Mouse (Mus musculus) neural tube, embryonic 11.5 days (tissue): Measurements from ENCODE around the gene Zfp827. TPM values are rescaled to one million over a fixed set of nuclear protein-coding genes. Genes with fewer than 3 reads are reported as not detected.

Source experiments
- ATAC-seq: fragments of 200-750 bp; cut with Nextera tagmentation; 2 replicates; pipeline ENCODE4 v1.8.0; 2017; ENCODE audit warnings: moderate number of reproducible peaks, mild to moderate bottlenecking, moderate TSS enrichment, moderate library complexity; ENCODE audit not compliant: insufficient read depth, low FRiP score, low TSS enrichment
- DNase-seq: peaks from one replicate; pipeline ENCODE4 v3.0.0-alpha.2; 2015; ENCODE audit warnings: low spot score
- H3K27ac ChIP-seq: fragments of 300-500 bp; sonication (generic); 2 replicates; pipeline ENCODE4 v1.5.1; 2014; ENCODE audit warnings: low read depth, mild to moderate bottlenecking, low read length
- H3K27me3 ChIP-seq: fragments of 300-500 bp; sonication (generic); 2 replicates; pipeline ENCODE4 v1.6.1; 2014; ENCODE audit warnings: mild to moderate bottlenecking, low read length, mixed read lengths; ENCODE audit not compliant: control insufficient read depth, insufficient read depth
- H3K36me3 ChIP-seq: fragments of 300-500 bp; sonication (generic); 2 replicates; pipeline ENCODE4 v1.6.1; 2014; ENCODE audit warnings: mild to moderate bottlenecking, low read length, moderate library complexity, mixed read lengths; ENCODE audit not compliant: control insufficient read depth, insufficient read depth
- H3K4me1 ChIP-seq: fragments of 300-500 bp; sonication (generic); 2 replicates; pipeline ENCODE4 v1.6.1; 2014; ENCODE audit warnings: low read length, mixed read lengths; ENCODE audit not compliant: control insufficient read depth, insufficient read depth
- H3K4me2 ChIP-seq: fragments of 300-500 bp; sonication (generic); 2 replicates; pipeline ENCODE4 v1.6.1; 2014; ENCODE audit warnings: low read depth, mild to moderate bottlenecking, moderate library complexity
- H3K4me3 ChIP-seq: fragments of 300-500 bp; sonication (generic); 2 replicates; pipeline ENCODE4 v1.5.1; 2014; ENCODE audit warnings: low read depth, low read length
- H3K9ac ChIP-seq: fragments of 300-500 bp; sonication (generic); 2 replicates; pipeline ENCODE4 v1.6.1; 2014; ENCODE audit warnings: mild to moderate bottlenecking, low read length
- H3K9me3 ChIP-seq: fragments of 300-500 bp; sonication (generic); 2 replicates; pipeline ENCODE4 v1.6.1; 2016; ENCODE audit warnings: low read length; ENCODE audit not compliant: control insufficient read depth
- WGBS: fragments of 180-500 bp; shearing (Covaris S2); extraction: QIAGEN DNeasy Blood & Tissue Kit; methylation state at CpG from one replicate; pipeline ENCODE4 v1.1.7; 2014; 5-methylcytosine and 5-hydroxymethylcytosine counted together
- polyA plus RNA-seq: library from polyadenylated mRNA; unstranded; fragments of >200 nt; fragmentation: Nextera tagmentation; extraction: Ambion mirVana; gene quantifications from 2 replicates; pipeline ENCODE4 v1.2.1, GENCODE M21; 2014

Gene Zfp827
- polyA plus RNA-seq, 1 experiment from 2014 or later, result 12.5 TPM

GRCm38 (mm10) chr8:79196481-79196880 lies 168.2 kb downstream of the Zfp827 start:
- H3K36me3 ChIP-seq, result no peaks in the 10 kb centered on the region
- no peaks in the 10 kb centered on the region for H3K9me3 ChIP-seq
- no peak overlapping the region for H3K4me3 ChIP-seq
- H3K27ac ChIP-seq, result no peak overlapping the region
- ATAC-seq, result no peak
- H3K27me3 ChIP-seq, result no peaks in the 10 kb centered on the region
- no peak overlapping the region for H3K9ac ChIP-seq
- H3K4me1 ChIP-seq, result no peaks in the 10 kb centered on the region
- H3K4me2 ChIP-seq, result no peak overlapping the region
- peak; percentile 10 for DNase-seq
- WGBS, result 81% methylated on average over 4 of the region's 4 CpGs

GRCm38 (mm10) chr8:79198675-79199074 lies 170.4 kb downstream of the Zfp827 start:
- no peak for DNase-seq
- Histone ChIP-seq H3K27ac (no peak overlapping the region), H3K4me1 (no peaks in the 10 kb centered on the region), H3K9ac (no peak overlapping the region), H3K27me3 (no peaks in the 10 kb centered on the region), H3K4me3 (no peak overlapping the region), H3K4me2 (no peak overlapping the region), H3K36me3 (no peaks in the 10 kb centered on the region), H3K9me3 (no peaks in the 10 kb centered on the region)
- no peak for ATAC-seq
- WGBS, result 49% methylated on average over 3 of the region's 3 CpGs

DNA sequence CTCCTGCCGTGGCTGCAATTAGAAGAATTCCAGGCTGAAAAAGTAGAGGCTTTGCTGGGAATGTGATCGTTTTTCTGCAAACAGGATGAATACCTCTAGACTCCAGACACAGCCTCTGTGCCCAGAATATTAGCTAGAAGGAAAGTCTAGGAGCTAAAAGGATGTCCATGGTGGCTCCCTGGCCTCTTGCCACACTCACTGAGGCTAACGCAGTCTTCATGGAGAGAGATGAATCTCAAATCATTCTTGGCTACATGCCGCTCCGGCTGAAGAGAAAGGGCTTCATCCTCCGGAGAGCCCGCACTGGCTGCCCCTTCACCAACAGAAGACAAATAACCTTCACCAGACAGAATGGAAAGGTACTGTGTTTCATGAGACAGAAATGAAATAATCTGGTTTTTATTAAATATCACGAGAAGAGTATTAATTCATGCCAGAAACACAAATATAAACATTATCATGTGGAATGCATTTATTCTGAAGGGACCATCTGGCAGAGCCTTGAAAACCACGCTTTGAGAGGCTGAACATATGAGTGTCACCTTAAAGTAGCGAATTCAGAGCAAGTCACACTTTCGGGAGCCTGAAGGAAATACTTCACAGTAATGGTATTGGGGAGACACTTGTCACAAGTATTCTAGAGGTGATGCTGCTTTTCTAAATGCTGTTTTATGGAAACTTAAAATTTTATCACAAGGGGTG lies 173.4 kb downstream of the Zfp827 start:
- H3K9me3 ChIP-seq, result no peaks in the 10 kb centered on the region
- H3K36me3 ChIP-seq, result no peaks in the 10 kb centered on the region
- H3K9ac ChIP-seq, result no peak overlapping the region
- no peaks in the 10 kb centered on the region for H3K27me3 ChIP-seq
- WGBS, result 79% methylated on average over 11 of the region's 11 CpGs
- no peak for ATAC-seq
- no peak overlapping the region for H3K4me3 ChIP-seq
- H3K4me2 ChIP-seq, result no peak overlapping the region
- no peak for DNase-seq
- no peaks in the 10 kb centered on the region for H3K4me1 ChIP-seq
- H3K27ac ChIP-seq, result no peak overlapping the region

- ATAC-seq, result no peak
- DNase-seq, result no peak
- WGBS, result 83% methylated on average over 4 of the region's 4 CpGs
Observed at GRCm38 (mm10) chr8:79206895-79207294, 178.7 kb downstream of the Zfp827 start.

DNA sequence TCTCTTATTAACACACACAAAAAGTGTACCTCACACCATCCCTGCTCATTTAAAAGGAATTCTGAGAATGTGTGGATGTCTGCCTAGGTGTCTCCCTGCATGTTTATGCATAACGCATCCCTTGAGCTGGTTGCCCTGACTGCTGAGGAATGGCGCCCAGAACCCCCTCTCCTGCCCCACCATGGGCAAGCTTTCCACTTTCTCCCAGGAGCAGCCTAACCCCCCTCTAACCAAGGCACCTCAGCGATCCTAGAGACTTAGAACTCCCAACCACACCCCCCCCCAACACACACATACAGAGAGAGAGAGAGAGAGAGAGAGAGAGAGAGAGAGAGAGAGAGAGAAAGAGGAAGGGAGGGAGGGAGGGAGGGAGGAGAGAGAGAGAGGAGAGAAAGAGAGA lies 179.9 kb downstream of the Zfp827 start:
- no peaks in the 10 kb centered on the region for H3K36me3 ChIP-seq
- H3K27me3 ChIP-seq, result no peaks in the 10 kb centered on the region
- H3K4me2 ChIP-seq, result no peak overlapping the region
- no peak overlapping the region for H3K4me3 ChIP-seq
- no peak overlapping the region for H3K27ac ChIP-seq
- H3K9ac ChIP-seq, result no peak overlapping the region
- 50% methylated on average over 3 of the region's 3 CpGs for WGBS
- DNase-seq, result no peak
- no peaks in the 10 kb centered on the region for H3K9me3 ChIP-seq
- ATAC-seq, result no peak
- H3K4me1 ChIP-seq, result peaks cover 12% of the 10 kb centered on the region; the same call in 1 of the 2 replicates

More at GRCm38 (mm10) chr8:79206895-79207294, 178.7 kb downstream of the Zfp827 start:
- no peaks in the 10 kb centered on the region for H3K9me3 ChIP-seq
- H3K27me3 ChIP-seq, result no peaks in the 10 kb centered on the region
- no peak overlapping the region for H3K9ac ChIP-seq
- no peak overlapping the region for H3K4me3 ChIP-seq
- no peak overlapping the region for H3K27ac ChIP-seq
- no peaks in the 10 kb centered on the region for H3K36me3 ChIP-seq
- H3K4me2 ChIP-seq, result no peak overlapping the region
- peaks cover 12% of the 10 kb centered on the region; the same call in 1 of the 2 replicates for H3K4me1 ChIP-seq

- Histone ChIP-seq H3K27me3 (no peaks in the 10 kb centered on the region), H3K4me2 (peak overlapping the region; percentile 44), H3K4me1 (peaks cover 12% of the 10 kb centered on the region; the same call in 1 of the 2 replicates), H3K27ac (peak overlapping the region; percentile 49), H3K4me3 (peak overlapping the region; percentile 34; the same call in 1 of the 2 replicates), H3K9me3 (no peaks in the 10 kb centered on the region), H3K9ac (peak overlapping the region; percentile 58), H3K36me3 (no peaks in the 10 kb centered on the region)
- DNase-seq (peak; percentile 51), ATAC-seq (0 out of 2 replicates have a peak, but pooled peaks have one; percentile 31)
- 15% methylated on average over 15 of the region's 15 CpGs for WGBS
Observed at GRCm38 (mm10) chr8:79208691-79209640, 180.7 kb downstream of the Zfp827 start.

DNA sequence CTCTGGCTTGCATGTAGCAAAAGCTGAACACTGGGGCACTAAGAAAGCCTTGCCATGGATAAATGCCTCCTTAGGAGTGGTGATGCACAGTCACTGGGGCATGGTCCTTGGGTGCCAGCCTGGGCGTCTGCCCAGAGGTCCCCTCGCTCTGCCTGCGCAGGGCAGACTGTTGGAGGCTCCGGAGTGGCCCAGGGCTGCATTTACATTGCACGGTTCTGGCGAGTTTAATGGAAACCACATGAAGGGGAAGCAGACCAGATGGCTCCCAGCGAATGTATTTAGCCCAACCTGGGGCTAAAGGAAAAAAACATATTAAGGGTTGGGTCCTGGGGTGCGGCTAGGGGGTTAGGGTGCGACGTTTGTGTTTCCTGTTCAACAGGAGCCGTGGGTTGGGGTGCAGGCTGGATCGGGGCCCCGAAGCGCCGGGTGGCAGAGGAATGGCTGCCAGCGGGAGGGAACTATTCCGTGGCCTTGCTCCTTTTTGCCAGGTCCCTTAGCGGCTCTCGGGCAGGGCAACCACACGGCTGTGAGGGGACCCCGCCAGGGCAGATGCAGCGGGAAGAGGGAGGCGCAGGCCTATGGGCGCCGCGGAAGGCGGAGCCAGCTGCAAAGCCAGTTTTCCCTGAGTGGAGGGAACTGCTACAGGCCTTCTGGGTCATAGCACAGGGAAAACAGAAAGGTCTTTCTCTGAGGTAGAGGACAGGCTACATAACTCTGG lies 181.6 kb downstream of the Zfp827 start:
- DNase-seq (peak; percentile 67), ATAC-seq (peak; percentile 81)
- no peaks in the 10 kb centered on the region for H3K27me3 ChIP-seq
- H3K9ac ChIP-seq, result peak overlapping the region; percentile 58
- peak overlapping the region; percentile 44 for H3K4me2 ChIP-seq
- WGBS, result 5% methylated on average over 27 of the region's 27 CpGs
- H3K4me1 ChIP-seq, result peaks cover 12% of the 10 kb centered on the region; the same call in 1 of the 2 replicates
- no peaks in the 10 kb centered on the region for H3K36me3 ChIP-seq
- peak overlapping the region; percentile 49 for H3K27ac ChIP-seq
- H3K9me3 ChIP-seq, result no peaks in the 10 kb centered on the region
- peak overlapping the region; percentile 34 for H3K4me3 ChIP-seq

GRCm38 (mm10) chr8:79211630-79212029 lies 183.4 kb downstream of the Zfp827 start:
- Histone ChIP-seq H3K36me3 (no peaks in the 10 kb centered on the region), H3K4me3 (no peak overlapping the region), H3K4me1 (peaks cover 12% of the 10 kb centered on the region; the same call in 1 of the 2 replicates), H3K9me3 (no peaks in the 10 kb centered on the region), H3K27ac (no peak overlapping the region), H3K27me3 (no peaks in the 10 kb centered on the region), H3K4me2 (no peak overlapping the region), H3K9ac (no peak overlapping the region)
- no peak for DNase-seq
- WGBS, result 76% methylated on average over 9 of the region's 9 CpGs
- no peak for ATAC-seq
